ENCODE assay signal across 13 mouse cellular contexts in genomic region chr2:62513477-62513876, GRCm38 (mm10). TPM values are rescaled to one million over a fixed set of nuclear protein-coding genes. Genes with fewer than 3 reads are reported as not detected.
A peak's percentile ranks its signal among the peaks of the same experiment; 100 is the strongest.
DNase-seq lines count a peak whose midpoint lies in the region; ATAC-seq and TF ChIP-seq lines count a peak whose summit lies in the region.
"Had no signal": no experiment of that assay in that cellular context is flagged by ENCODE, and none has a peak within 500 bp of the region (broad histone marks: within the 10 kb centered on the region; RNA-seq: fewer than 3 reads in every experiment).

No protein-coding gene starts in this region.

- H3K4me2 ChIP-seq in midbrain, postnatal 0 days (ENCODE audit: low read depth, low read length, poor library complexity, severe bottlenecking): no peak overlapping the region
- no peak overlapping the region for H3K4me2 ChIP-seq in midbrain, embryonic 16.5 days (ENCODE audit: low read length)
- H3K4me2 ChIP-seq: limb, embryonic 12.5 days had no signal

- intact Hi-C loops in left cerebral cortex, postnatal 14 days (cut with DNase I): no loop called here

- no peaks in the 10 kb centered on the region for H3K36me3 ChIP-seq in midbrain, postnatal 0 days (ENCODE audit: insufficient read depth, low read length)
- H3K36me3 ChIP-seq in midbrain, embryonic 16.5 days (ENCODE audit: control insufficient read depth, insufficient read depth, low read length): no peaks in the 10 kb centered on the region
- H3K36me3 ChIP-seq: limb, embryonic 12.5 days had no signal

- H3K27ac ChIP-seq in midbrain, postnatal 0 days (ENCODE audit: low read depth, low read length): no peak overlapping the region
- H3K27ac ChIP-seq in midbrain, embryonic 16.5 days (ENCODE audit: low read length): no peak overlapping the region
- H3K27ac ChIP-seq: limb, embryonic 12.5 days had no signal

- H3K9ac ChIP-seq in midbrain, postnatal 0 days (replicated peaks; ENCODE audit: low read length, poor library complexity, severe bottlenecking): no peak overlapping the region
- H3K9ac ChIP-seq in midbrain, embryonic 16.5 days (ENCODE audit: low read depth, low read length): no peak overlapping the region
- H3K9ac ChIP-seq: limb, embryonic 12.5 days had no signal

- ATAC-seq in midbrain, postnatal 0 days (ENCODE audit: low FRiP score): no peak
- ATAC-seq in midbrain, embryonic 16.5 days: no peak

- no peaks in the 10 kb centered on the region for H3K9me3 ChIP-seq in midbrain, postnatal 0 days (ENCODE audit: low read length)
- no peaks in the 10 kb centered on the region for H3K9me3 ChIP-seq in midbrain, embryonic 16.5 days (replicated peaks; ENCODE audit: control insufficient read depth, low read length, poor library complexity, severe bottlenecking)
- H3K9me3 ChIP-seq: limb, embryonic 12.5 days had no signal

- no peak for TF ChIP-seq CTCF in midbrain, postnatal 0 days (IDR thresholded peaks at IDR 0.05)

- DNase-seq in midbrain, postnatal 0 days (ENCODE audit: low spot score): peak; percentile 56
- DNase-seq in frontal cortex, postnatal 14 days (ENCODE audit: low spot score in 2 of 2): peak; percentile 46 to 50
- DNase-seq in left cerebral cortex, postnatal 14 days (ENCODE audit: low spot score in 2 of 2): peak; percentile 71 to 81
- DNase-seq in T-cell, adult 2 months (ENCODE audit: low spot score): no peak
- no peak for DNase-seq in thymus, postnatal 4 days
- no peak for DNase-seq in adrenal gland, postnatal 14 days
- DNase-seq in adrenal gland, postnatal 10 days: no peak
- DNase-seq: midbrain, embryonic 14.5 days had no signal

- H3K27me3 ChIP-seq in midbrain, postnatal 0 days (ENCODE audit: insufficient read depth, low read length): no peaks in the 10 kb centered on the region
- H3K27me3 ChIP-seq in midbrain, embryonic 16.5 days (ENCODE audit: control insufficient read depth, insufficient read depth, low read depth, low read length): no peaks in the 10 kb centered on the region
- H3K27me3 ChIP-seq: CH12.LX; limb, embryonic 12.5 days had no signal

- 91% methylated on average over 15 of the region's 15 CpGs for WGBS in midbrain, postnatal 0 days
- 91% methylated on average over 15 of the region's 15 CpGs for WGBS in midbrain, embryonic 16.5 days

- H3K4me3 ChIP-seq in midbrain, postnatal 0 days (ENCODE audit: low read depth, low read length): no peak overlapping the region
- H3K4me3 ChIP-seq in midbrain, embryonic 16.5 days (ENCODE audit: low read depth, low read length): no peak overlapping the region
- H3K4me3 ChIP-seq: erythroblast, embryonic 14.5 days; limb, embryonic 12.5 days had no signal

- no peaks in the 10 kb centered on the region for H3K4me1 ChIP-seq in midbrain, postnatal 0 days (ENCODE audit: insufficient read depth, low read length)
- no peaks in the 10 kb centered on the region for H3K4me1 ChIP-seq in midbrain, embryonic 16.5 days (ENCODE audit: control insufficient read depth, insufficient read depth, low read length)
- H3K4me1 ChIP-seq: limb, embryonic 12.5 days had no signal

RNA-seq across cellular contexts. Expression of gene Gcg, which starts 30.0 kb away (rescaled TPM):
- not detected in 2 replicates for total RNA-seq in midbrain, postnatal 0 days (2014; rRNA removed)
- polyA plus RNA-seq in midbrain, postnatal 0 days (2015; fragmentation: Nextera tagmentation; extraction: Ambion mirVana): 0.23 TPM in 1 of 2 replicates, not detected in the other
- polyA plus RNA-seq in midbrain, embryonic 16.5 days (2015; fragmentation: Nextera tagmentation; extraction: Ambion mirVana): 0.23 and 0.60 TPM in 2 replicates
- total RNA-seq in left cerebral cortex, postnatal 14 days (2021): not detected
- total RNA-seq in adrenal gland, postnatal 14 days (2021): not detected in 2 replicates
- total RNA-seq in adrenal gland, postnatal 10 days (2021): not detected
- polyA plus RNA-seq: erythroblast, embryonic 14.5 days; lung, embryonic 16.5 days had no signal

Comparison
In these comparisons a context has a peak if more than half of its experiments do, and no peak if none do; other contexts are left out.
1. DNase-seq: peak in midbrain, postnatal 0 days (single experiment), frontal cortex, postnatal 14 days (2 of 2) and left cerebral cortex, postnatal 14 days (2 of 2); none in T-cell, adult 2 months (single experiment), thymus, postnatal 4 days (single experiment), adrenal gland, postnatal 14 days (single experiment) and adrenal gland, postnatal 10 days (single experiment).